In the genomic region with DNA sequence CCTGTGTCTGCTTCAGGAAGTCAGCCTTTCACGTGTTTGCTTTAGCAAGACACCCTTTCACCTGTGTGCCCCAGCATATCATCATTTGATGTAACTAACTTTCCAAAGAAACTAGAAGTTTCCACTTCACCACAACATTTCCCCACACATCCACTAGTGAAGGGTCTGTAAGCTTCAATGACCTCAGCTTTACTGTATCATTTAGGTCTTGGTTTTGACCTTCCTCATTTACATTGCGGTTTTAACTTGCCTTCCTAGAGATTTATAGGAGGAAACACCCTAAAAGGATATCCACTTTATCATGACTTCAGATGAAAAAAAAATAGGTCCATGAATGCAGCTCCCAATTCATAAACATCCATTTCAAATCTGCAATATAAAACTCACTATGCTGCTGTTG, we compare ENCODE assay signal across 16 mouse cellular contexts.
"Had no signal": no experiment of that assay in that cellular context is flagged by ENCODE, and none has a peak within 500 bp of the region (broad histone marks: within the 10 kb centered on the region; RNA-seq: fewer than 3 reads in every experiment).

No protein-coding gene starts in this region.

- H3K4me2 ChIP-seq: neural tube, embryonic 13.5 days; neural tube, embryonic 15.5 days; stomach, embryonic 15.5 days had no signal

- H3K27ac ChIP-seq: neural tube, embryonic 13.5 days; neural tube, embryonic 15.5 days; stomach, embryonic 15.5 days; stomach, postnatal 0 days had no signal

- H3K4me1 ChIP-seq: neural tube, embryonic 13.5 days; neural tube, embryonic 15.5 days; stomach, embryonic 15.5 days had no signal

- H3K4me3 ChIP-seq: neural tube, embryonic 13.5 days; neural tube, embryonic 15.5 days; stomach, embryonic 15.5 days had no signal

- DNase-seq: retina, postnatal 1 day; right cerebral cortex, adult 18-20 months; right cerebral cortex, postnatal 14 days; right cerebral cortex, postnatal 25 days; right cerebral cortex, postnatal 4 days; spleen, adult 18-20 months; thymus, adult 18-20 months; thymus, adult 2 months; thymus, postnatal 14 days; thymus, postnatal 25 days; thymus, postnatal 36 days; thymus, postnatal 4 days had no signal

- H3K36me3 ChIP-seq: neural tube, embryonic 13.5 days; neural tube, embryonic 15.5 days; stomach, embryonic 15.5 days had no signal

- H3K9ac ChIP-seq: neural tube, embryonic 13.5 days; neural tube, embryonic 15.5 days; stomach, embryonic 15.5 days had no signal

- H3K9me3 ChIP-seq: neural tube, embryonic 13.5 days; stomach, embryonic 15.5 days had no signal

- H3K27me3 ChIP-seq: neural tube, embryonic 13.5 days; neural tube, embryonic 15.5 days; stomach, embryonic 15.5 days had no signal
